Mouse (Mus musculus) liver, embryonic 16.5 days (tissue): Measurements from ENCODE around the gene Taco1. TPM values are rescaled to one million over a fixed set of nuclear protein-coding genes. Genes with fewer than 3 reads are reported as not detected.

Source experiments
- ATAC-seq: fragments of 200-750 bp; cut with Nextera tagmentation; 2 replicates; pipeline ENCODE4 v1.8.0; 2017; ENCODE audit warnings: low read depth, mild to moderate bottlenecking, moderate number of reproducible peaks, moderate library complexity
- H3K27ac ChIP-seq: fragments of 300-500 bp; sonication (generic); 2 replicates; pipeline ENCODE4 v1.5.1; 2014; ENCODE audit warnings: mild to moderate bottlenecking, low read length
- H3K27me3 ChIP-seq: fragments of 300-500 bp; sonication (generic); 2 replicates; pipeline ENCODE4 v1.6.1; 2014; ENCODE audit warnings: low read depth, low read length, mixed read lengths; ENCODE audit not compliant: control insufficient read depth, insufficient read depth
- H3K36me3 ChIP-seq: fragments of 300-500 bp; sonication (generic); 2 replicates; pipeline ENCODE4 v1.6.1; 2014; ENCODE audit warnings: mild to moderate bottlenecking; ENCODE audit not compliant: control insufficient read depth, insufficient read depth
- H3K4me1 ChIP-seq: fragments of 300-500 bp; sonication (generic); 2 replicates; pipeline ENCODE4 v1.6.1; 2014; ENCODE audit warnings: low read depth, low read length, mixed read lengths; ENCODE audit not compliant: control insufficient read depth
- H3K4me2 ChIP-seq: fragments of 300-500 bp; sonication (generic); 2 replicates; pipeline ENCODE4 v1.6.1; 2014; ENCODE audit warnings: low read depth, low read length, mixed read lengths
- H3K4me3 ChIP-seq: fragments of 300-500 bp; sonication (generic); 2 replicates; pipeline ENCODE4 v1.5.1; 2014; ENCODE audit warnings: low read depth, mild to moderate bottlenecking, low read length
- H3K9ac ChIP-seq: fragments of 300-500 bp; sonication (generic); 2 replicates; pipeline ENCODE4 v1.6.1; 2014; ENCODE audit warnings: low read depth, low read length
- H3K9me3 ChIP-seq: fragments of 300-500 bp; sonication (generic); replicated peaks from 2 replicates; pipeline ENCODE4 v1.6.1; 2016; ENCODE audit warnings: low read length; ENCODE audit not compliant: control insufficient read depth
- WGBS: fragments of 180-500 bp; shearing (Covaris S2); extraction: QIAGEN DNeasy Blood & Tissue Kit; methylation state at CpG from one replicate; pipeline ENCODE4 v1.1.7; 2014; ENCODE audit not compliant: insufficient replicate concordance; 5-methylcytosine and 5-hydroxymethylcytosine counted together
- polyA plus RNA-seq: library from polyadenylated mRNA; unstranded; fragments of >200 nt; fragmentation: Nextera tagmentation; extraction: Ambion mirVana; gene quantifications from 2 replicates; pipeline ENCODE4 v1.2.1, GENCODE M21; 2015

Taco1 gene
- polyA plus RNA-seq, 1 experiment from 2014 or later: 5.6 TPM

DNA sequence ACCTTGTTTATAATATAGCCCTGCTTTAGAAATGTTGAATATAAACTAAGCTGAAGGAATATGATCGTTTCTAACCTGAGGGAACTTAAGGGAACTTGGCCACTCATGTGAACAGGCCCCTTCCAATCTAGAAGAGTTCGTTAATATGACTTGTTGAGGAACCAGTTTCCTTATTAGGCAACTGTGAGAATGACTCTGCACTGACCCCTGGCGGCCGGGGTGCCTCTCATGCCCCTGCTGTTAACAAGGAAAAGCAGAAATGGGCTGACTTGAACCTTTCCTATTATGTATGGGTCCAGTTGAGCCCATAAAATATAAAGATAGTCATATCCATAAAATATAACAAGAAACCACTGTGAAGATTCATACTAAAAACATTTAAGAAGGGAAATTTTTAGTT lies 10.5 kb downstream of the Taco1 start:
- Histone ChIP-seq H3K27me3 (no peaks in the 10 kb centered on the region), H3K4me2 (no peak overlapping the region), H3K9ac (no peak overlapping the region), H3K4me3 (no peak overlapping the region), H3K27ac (no peak overlapping the region), H3K9me3 (no peaks in the 10 kb centered on the region), H3K4me1 (no peaks in the 10 kb centered on the region), H3K36me3 (peaks cover 6% of the 10 kb centered on the region)
- ATAC-seq: peak; percentile 50
- under 1% methylated on average over 4 of the region's 4 CpGs for WGBS

DNA sequence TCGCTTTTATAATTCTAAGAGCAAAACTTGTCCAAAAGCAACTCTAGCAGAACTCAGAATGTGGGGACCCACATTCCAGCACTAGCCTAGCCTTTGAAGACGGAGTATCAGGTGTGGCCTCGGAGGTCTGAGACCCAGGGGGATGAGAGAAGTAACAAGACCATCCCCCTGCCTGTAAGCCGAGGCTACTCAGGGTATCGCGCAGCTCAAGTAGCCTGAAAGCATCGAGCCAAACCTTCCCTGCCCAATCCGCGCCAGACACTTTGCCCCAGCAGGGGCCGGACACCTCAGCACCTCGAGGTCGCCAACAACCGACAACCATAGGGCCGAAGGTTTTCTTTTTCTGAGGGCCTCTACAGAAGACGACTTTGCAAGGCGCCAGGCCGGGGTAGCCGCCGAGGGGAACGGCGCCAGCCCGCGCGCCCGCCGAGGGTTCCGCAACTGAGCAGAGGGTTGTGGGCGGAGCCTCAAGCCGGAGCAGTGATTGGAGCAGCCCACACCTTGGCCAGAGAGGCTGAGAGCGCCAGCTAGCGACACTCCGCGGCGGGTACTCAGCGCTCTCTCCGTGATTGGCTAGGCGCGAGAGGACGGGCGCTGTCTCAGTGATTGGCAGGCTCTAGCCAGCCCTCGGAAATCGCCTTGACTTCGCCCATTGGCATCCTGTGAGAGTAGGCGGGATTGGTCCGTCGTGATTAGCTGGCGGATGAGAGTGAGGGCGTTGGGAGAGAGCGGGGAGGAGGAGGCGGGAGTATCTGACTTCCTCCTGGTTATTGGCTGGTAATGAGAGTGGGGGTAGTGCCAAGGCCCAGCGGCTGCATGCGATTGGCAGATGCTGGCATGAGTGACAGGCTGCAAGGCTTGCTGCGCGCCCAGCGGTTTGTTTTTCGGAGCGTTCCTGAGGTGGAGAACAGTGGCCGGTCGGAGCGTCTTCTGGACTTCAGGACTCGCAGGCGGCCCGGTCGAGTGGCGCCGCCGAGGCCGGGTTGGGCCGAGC lies 18.1 kb downstream of the Taco1 start, which contains the start of gene Map3k3:
Map3k3 (plus strand) TSS at position 906 of the 994 bp plus-strand sequence.
- Histone ChIP-seq H3K27me3 (peaks cover 13% of the 10 kb centered on the region), H3K9me3 (no peaks in the 10 kb centered on the region), H3K4me2 (peak within 1 kb of the TSS; percentile 92), H3K4me3 (peak within 1 kb of the TSS; percentile 87), H3K4me1 (peaks cover 7% of the 10 kb centered on the region), H3K36me3 (no peaks in the 10 kb centered on the region), H3K27ac (peak within 1 kb of the TSS; percentile 92), H3K9ac (peak within 1 kb of the TSS; percentile 80)
- WGBS: under 1% methylated on average over 69 of the region's 69 CpGs
- peak; percentile 96 for ATAC-seq

DNA sequence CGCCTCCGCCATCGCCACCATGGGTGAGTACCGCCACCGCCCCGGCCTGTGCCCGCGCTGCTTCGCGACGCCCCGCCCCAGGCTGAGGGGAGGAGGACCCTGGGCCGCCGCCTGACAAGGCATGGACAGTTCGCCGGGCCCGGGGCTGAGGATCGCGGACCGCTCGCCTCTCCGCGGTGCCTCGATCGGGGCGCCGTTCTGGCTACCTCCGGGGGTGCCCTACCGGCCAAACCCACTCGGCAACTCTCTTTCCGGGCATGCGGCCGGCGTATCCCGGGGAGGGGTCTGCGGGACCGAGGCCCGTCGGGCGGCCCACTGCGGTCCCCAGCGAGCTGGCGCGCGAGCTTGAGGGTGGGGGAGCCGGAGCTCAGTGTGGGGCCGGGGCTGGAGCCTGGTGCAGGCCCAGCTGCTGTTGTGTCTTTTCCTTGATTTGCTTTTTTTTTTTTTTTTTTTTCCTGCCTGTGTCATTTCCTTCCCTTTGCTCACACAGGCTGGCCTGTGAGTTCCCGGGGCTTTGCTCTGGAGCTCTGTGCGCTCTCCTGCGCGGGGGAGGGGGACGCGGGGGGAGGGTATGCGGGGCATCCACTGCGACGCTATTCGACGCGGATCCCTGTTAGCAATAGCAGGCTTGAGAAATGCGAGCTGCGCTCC lies 19.2 kb downstream of the Taco1 start:
- Histone ChIP-seq H3K36me3 (no peaks in the 10 kb centered on the region), H3K9ac (peak overlapping the region; percentile 80), H3K27ac (peak overlapping the region; percentile 92), H3K4me2 (peak overlapping the region; percentile 92), H3K9me3 (no peaks in the 10 kb centered on the region), H3K27me3 (peaks cover 13% of the 10 kb centered on the region), H3K4me3 (peak overlapping the region; percentile 87), H3K4me1 (peaks cover 7% of the 10 kb centered on the region)
- peak; percentile 52 for ATAC-seq
- under 1% methylated on average over 58 of the region's 61 CpGs for WGBS

DNA sequence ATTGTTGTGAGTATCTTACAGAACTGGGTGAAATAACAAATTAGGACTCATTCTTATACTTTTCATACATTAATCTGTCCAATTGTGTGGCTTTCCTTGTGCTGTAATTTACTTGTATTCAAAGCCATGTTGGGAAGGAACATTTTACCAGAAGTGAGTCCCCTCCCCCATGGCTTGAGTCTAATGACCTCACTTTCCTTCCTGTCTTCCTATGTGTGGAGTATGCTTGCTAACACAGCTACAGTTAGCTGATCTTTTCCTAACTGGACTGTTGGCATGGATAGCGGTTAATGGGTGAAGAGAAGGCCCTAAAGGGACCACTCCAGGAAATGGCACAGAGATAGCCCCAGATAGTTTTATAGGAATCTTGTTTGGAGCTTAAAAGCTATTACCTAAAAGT lies 32.4 kb downstream of the Taco1 start:
- Histone ChIP-seq H3K4me3 (no peak overlapping the region), H3K9me3 (no peaks in the 10 kb centered on the region), H3K9ac (no peak overlapping the region), H3K4me1 (no peaks in the 10 kb centered on the region), H3K27me3 (no peaks in the 10 kb centered on the region), H3K4me2 (no peak overlapping the region), H3K27ac (peak overlapping the region; percentile 41; the same call in 1 of the 2 replicates), H3K36me3 (no peaks in the 10 kb centered on the region)
- WGBS: 32% methylated on average over 1 of the region's 1 CpGs
- ATAC-seq: 0 out of 2 replicates have a peak, but pooled peaks have one; percentile 32

DNA sequence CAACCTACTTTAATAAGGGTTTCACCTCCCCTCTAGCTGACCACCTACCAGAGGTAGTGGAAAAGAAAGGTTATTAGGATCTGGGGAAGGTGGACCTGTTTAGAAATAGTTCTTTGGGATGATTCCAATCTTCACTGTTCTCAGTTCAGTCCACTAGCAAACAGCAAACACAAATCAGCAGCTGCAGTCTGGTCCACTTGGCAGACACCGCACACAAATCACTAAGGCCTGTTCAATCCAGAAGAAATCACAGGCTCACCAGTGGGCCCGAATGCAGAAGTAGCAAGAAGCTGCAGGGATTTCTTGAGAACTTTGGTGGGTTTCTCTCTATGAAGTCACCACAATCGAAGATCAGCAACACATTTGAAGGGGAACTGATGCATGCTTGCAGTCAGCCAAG lies 37.0 kb downstream of the Taco1 start:
- ATAC-seq: no peak
- 53% methylated on average over 3 of the region's 3 CpGs for WGBS
- H3K9ac ChIP-seq: no peak overlapping the region

DNA sequence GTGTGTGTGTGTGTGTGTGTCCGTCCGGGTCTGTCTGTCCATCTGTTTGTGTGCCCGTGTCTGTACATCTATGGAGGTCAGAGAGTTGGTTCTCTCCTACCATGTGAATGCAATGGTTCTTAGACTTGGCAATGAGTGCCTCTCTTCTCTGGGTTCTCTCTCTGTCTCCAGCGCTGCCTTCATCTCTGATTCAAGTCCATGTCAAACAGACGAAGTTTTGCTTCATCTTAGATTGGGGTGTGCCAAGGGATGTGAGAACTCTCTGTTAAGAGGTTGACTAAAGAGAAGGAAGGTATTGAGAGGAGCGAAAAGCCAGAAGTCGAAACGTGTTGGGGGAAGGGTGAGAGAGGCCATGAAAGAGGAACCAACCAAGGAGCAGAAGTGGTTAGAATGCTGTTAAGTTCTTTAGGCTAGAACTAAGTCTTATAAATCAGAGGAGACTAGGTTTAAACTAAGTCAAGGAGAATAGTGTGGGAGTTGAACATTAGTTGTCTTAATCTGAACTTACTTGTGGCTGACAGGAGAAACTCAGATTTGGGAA lies 40.3 kb downstream of the Taco1 start:
- Histone ChIP-seq H3K4me1 (no peaks in the 10 kb centered on the region), H3K27me3 (no peaks in the 10 kb centered on the region), H3K9ac (no peak overlapping the region), H3K4me3 (no peak overlapping the region), H3K36me3 (no peaks in the 10 kb centered on the region), H3K27ac (no peak overlapping the region), H3K9me3 (no peaks in the 10 kb centered on the region), H3K4me2 (no peak overlapping the region)
- WGBS: 24% methylated on average over 8 of the region's 8 CpGs
- ATAC-seq: no peak

More for the DNA sequence above, 37.0 kb downstream of the Taco1 start:
- no peak overlapping the region for H3K4me2 ChIP-seq
- H3K36me3 ChIP-seq: no peaks in the 10 kb centered on the region
- no peaks in the 10 kb centered on the region for H3K27me3 ChIP-seq
- H3K4me1 ChIP-seq: no peaks in the 10 kb centered on the region
- no peak overlapping the region for H3K4me3 ChIP-seq
- no peaks in the 10 kb centered on the region for H3K9me3 ChIP-seq
- H3K27ac ChIP-seq: no peak overlapping the region

DNA sequence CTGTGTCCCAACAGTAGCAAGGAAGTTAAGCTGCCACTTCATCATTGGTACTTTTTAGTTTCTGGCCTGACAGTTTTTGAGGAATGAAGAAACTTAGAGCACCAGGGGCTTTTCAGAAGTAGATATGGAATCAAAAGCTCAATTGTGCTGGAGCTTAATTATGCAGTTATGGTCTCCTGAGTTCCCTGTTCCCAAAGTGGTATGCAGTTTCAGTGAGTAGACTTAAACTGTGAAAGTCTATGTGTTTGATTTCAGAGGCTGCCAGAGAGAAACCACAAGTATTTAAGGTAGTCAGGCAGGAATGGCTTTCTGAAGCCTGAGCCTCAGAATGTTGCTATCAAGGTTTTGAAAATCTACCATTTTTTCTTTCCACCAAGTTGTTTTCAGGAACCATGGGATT lies 45.8 kb downstream of the Taco1 start:
- no peak for ATAC-seq
- Histone ChIP-seq H3K4me3 (no peak overlapping the region), H3K4me1 (no peaks in the 10 kb centered on the region), H3K27me3 (no peaks in the 10 kb centered on the region), H3K36me3 (peaks cover 4% of the 10 kb centered on the region), H3K9me3 (no peaks in the 10 kb centered on the region), H3K9ac (no peak overlapping the region), H3K27ac (no peak overlapping the region), H3K4me2 (no peak overlapping the region)

DNA sequence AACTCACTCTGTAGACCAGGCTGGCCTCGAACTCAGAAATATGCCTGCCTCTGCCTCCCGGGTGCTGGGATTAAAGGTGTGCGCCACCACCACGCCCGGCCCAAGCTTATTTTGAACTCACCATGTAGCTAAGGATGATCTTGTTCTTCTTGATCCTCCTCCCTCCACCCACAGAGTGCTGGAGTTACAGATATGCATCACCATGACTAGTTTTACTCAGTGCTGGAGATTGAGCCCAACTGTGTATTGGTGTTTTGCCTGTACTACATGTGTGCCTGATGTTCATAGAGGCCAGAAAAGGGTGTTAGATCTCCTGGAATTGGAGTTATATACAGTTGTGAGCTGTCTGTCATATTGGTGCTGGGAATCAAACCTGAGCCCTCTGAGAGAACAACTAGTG lies 56.4 kb downstream of the Taco1 start:
- Histone ChIP-seq H3K9me3 (no peaks in the 10 kb centered on the region), H3K27ac (peak overlapping the region; percentile 65), H3K4me3 (no peak overlapping the region), H3K36me3 (peaks cover 5% of the 10 kb centered on the region; the same call in 1 of the 2 replicates), H3K27me3 (no peaks in the 10 kb centered on the region), H3K4me1 (no peaks in the 10 kb centered on the region; the same call in 1 of the 2 replicates), H3K9ac (no peak overlapping the region), H3K4me2 (no peak overlapping the region)
- no peak for ATAC-seq
- 60% methylated on average over 5 of the region's 5 CpGs for WGBS
